Mouse (Mus musculus) stomach, embryonic 14.5 days (tissue): ENCODE measurements at regions not wholly inside any gene's neighbourhood (a gene's known extent, or its start where the extent isn't known, plus 50 kb on each side); places are given as distances from the start of the nearest gene placed in this dataset.

ENCODE experiments used
- ATAC-seq: fragments of 200-750 bp; cut with Nextera tagmentation; 2 replicates; pipeline ENCODE4 v1.8.0; 2017; ENCODE audit warnings: low read depth, moderate TSS enrichment; ENCODE audit not compliant: insufficient number of reproducible peaks, insufficient read depth, low FRiP score
- H3K27ac ChIP-seq: fragments of 300-500 bp; sonication (generic); 2 replicates; pipeline ENCODE4 v1.5.1; 2014; ENCODE audit warnings: mild to moderate bottlenecking, low read length, moderate library complexity, mixed read lengths
- H3K27me3 ChIP-seq: fragments of 300-500 bp; sonication (generic); 2 replicates; pipeline ENCODE4 v1.6.1; 2014; ENCODE audit warnings: low read length, control low read depth, mixed read lengths; ENCODE audit not compliant: control insufficient read depth, insufficient read depth
- H3K36me3 ChIP-seq: fragments of 300-500 bp; sonication (generic); 2 replicates; pipeline ENCODE4 v1.6.1; 2014; ENCODE audit warnings: mild to moderate bottlenecking, control low read depth, low read length, moderate library complexity, mixed read lengths; ENCODE audit not compliant: control insufficient read depth, insufficient read depth
- H3K4me1 ChIP-seq: fragments of 300-500 bp; sonication (generic); 2 replicates; pipeline ENCODE4 v1.6.1; 2014; ENCODE audit warnings: low read length, control low read depth, mixed read lengths; ENCODE audit not compliant: control insufficient read depth, insufficient read depth
- H3K4me2 ChIP-seq: fragments of 300-500 bp; sonication (generic); replicated peaks from 2 replicates; pipeline ENCODE4 v1.6.1; 2014; ENCODE audit warnings: low read depth, low read length, control low read depth
- H3K4me3 ChIP-seq: fragments of 300-500 bp; sonication (generic); 2 replicates; pipeline ENCODE4 v1.5.1; 2014; ENCODE audit warnings: low read depth, low read length, control low read depth
- H3K9ac ChIP-seq: fragments of 300-500 bp; sonication (generic); replicated peaks from 2 replicates; pipeline ENCODE4 v1.6.1; 2014; ENCODE audit warnings: low read depth, mild to moderate bottlenecking, control low read depth, low read length, moderate library complexity, mixed read lengths
- H3K9me3 ChIP-seq: fragments of 300-500 bp; sonication (generic); 2 replicates; pipeline ENCODE4 v1.6.1; 2016; ENCODE audit warnings: low read depth, low read length, control low read depth; ENCODE audit not compliant: control insufficient read depth
- WGBS: fragments of 180-500 bp; shearing (Covaris S2); extraction: QIAGEN DNeasy Blood & Tissue Kit; methylation state at CpG from one replicate; pipeline ENCODE4 v1.1.7; 2014; 5-methylcytosine and 5-hydroxymethylcytosine counted together

GRCm38 (mm10) chr6:93075011-93075410 lies 131.7 kb upstream of the Adamts9 start:
- ATAC-seq = no peak
- no peaks in the 10 kb centered on the region for H3K9me3 ChIP-seq
- H3K27ac ChIP-seq = no peak overlapping the region
- H3K4me3 ChIP-seq = no peak overlapping the region
- no peaks in the 10 kb centered on the region for H3K27me3 ChIP-seq
- WGBS = 80% methylated on average over 4 of the region's 4 CpGs
- H3K36me3 ChIP-seq = no peaks in the 10 kb centered on the region
- no peak overlapping the region for H3K9ac ChIP-seq
- H3K4me2 ChIP-seq = no peak overlapping the region
- H3K4me1 ChIP-seq = no peaks in the 10 kb centered on the region

DNA sequence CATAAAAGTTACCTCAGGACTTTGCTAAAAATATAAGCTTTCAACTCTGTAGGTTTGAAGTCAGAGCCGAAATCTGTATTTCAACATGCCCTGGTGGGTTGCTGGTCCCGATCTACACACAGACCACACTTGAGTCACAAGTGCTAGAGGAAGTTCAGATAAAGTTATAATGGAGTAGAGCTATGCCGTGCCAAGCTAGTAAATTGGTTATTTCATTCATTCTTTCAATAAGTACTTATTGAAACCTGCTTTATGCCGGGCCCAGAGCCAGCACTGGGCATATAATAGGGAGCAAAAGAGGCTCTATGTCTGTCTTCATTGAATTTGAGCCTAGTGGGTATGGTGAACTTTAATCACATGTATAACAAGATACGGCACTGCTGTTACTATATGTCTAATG lies 127.6 kb upstream of the Adamts9 start:
- no peak overlapping the region for H3K9ac ChIP-seq
- no peaks in the 10 kb centered on the region for H3K36me3 ChIP-seq
- no peaks in the 10 kb centered on the region for H3K27me3 ChIP-seq
- no peak overlapping the region for H3K27ac ChIP-seq
- no peak overlapping the region for H3K4me2 ChIP-seq
- no peak overlapping the region for H3K4me3 ChIP-seq
- 88% methylated on average over 5 of the region's 5 CpGs for WGBS
- ATAC-seq = no peak
- H3K4me1 ChIP-seq = peaks cover 10% of the 10 kb centered on the region; the same call in 1 of the 2 replicates
- no peaks in the 10 kb centered on the region for H3K9me3 ChIP-seq

DNA sequence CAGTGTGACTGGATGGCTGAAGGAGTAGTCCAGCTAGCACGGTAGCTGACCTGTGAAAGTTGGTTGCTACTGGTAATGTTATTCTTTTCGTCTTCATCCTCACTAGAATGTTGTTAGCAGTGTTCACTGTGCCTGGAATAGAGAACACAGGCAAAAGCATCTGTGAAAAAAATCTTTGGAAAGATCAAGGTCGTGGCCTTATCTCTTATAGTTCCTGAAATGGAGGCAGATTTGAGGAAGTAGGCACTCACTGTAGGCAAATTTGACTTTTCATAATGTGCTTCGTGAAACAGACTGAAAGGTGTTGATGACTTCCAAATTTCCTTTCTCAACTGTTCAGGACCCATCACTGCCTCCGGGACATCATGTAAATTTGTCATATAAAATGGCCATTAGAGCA lies 124.5 kb upstream of the Adamts9 start:
- ATAC-seq = no peak
- no peaks in the 10 kb centered on the region for H3K27me3 ChIP-seq
- H3K4me1 ChIP-seq = peaks cover 10% of the 10 kb centered on the region; the same call in 1 of the 2 replicates
- no peak overlapping the region for H3K27ac ChIP-seq
- no peak overlapping the region for H3K9ac ChIP-seq
- 87% methylated on average over 5 of the region's 5 CpGs for WGBS
- no peaks in the 10 kb centered on the region for H3K9me3 ChIP-seq
- no peak overlapping the region for H3K4me3 ChIP-seq
- no peaks in the 10 kb centered on the region for H3K36me3 ChIP-seq
- no peak overlapping the region for H3K4me2 ChIP-seq

DNA sequence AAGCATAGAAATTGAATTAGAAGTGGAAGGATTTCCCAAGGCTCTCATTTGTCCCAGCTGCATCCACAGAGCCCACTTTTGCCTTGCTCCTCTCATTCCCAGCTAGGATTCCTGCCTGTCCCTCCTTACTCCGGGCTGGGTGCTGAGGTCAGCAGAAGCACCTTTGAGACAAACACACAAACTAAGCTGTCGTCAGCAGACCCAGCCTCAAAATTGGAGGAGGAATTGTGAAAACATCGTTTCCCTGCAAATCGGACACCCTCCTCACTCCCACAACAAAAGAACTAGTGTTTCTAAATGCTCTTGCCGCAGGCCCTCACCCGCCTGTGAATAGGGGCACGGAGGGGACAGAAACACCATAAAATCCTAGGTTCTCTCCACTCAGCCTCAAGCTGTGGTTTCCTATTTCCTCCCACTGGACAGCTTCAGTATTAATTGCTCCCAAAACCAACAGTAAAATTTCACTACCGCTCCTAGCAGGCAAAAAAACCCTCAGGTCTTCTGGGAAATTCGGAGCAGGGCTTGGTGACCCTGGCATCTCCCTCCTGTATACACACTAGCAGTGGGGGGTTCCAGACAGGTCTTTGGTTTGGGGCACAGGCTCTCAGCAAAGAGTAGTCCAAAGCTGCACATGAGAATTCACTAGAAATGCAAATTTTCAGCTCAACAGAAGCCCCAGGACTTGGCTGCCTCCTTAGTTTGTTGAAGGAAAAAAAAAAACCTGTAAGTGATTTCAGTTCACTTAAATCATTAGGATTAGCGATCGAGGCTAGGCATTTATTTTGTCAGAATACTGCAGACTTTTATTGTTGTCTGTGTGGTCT lies 123.5 kb upstream of the Adamts9 start:
- Histone ChIP-seq H3K4me3 (no peak overlapping the region), H3K4me2 (0 out of 2 replicates have a peak overlapping the region, but pooled peaks have one; percentile 6), H3K36me3 (no peaks in the 10 kb centered on the region), H3K9ac (no peak overlapping the region), H3K4me1 (peaks cover 10% of the 10 kb centered on the region; the same call in 1 of the 2 replicates), H3K27ac (peak overlapping the region; percentile 6; the same call in 1 of the 2 replicates), H3K27me3 (no peaks in the 10 kb centered on the region), H3K9me3 (no peaks in the 10 kb centered on the region)
- ATAC-seq = no peak; the same call in 1 of the 2 replicates
- 31% methylated on average over 11 of the region's 11 CpGs for WGBS

DNA sequence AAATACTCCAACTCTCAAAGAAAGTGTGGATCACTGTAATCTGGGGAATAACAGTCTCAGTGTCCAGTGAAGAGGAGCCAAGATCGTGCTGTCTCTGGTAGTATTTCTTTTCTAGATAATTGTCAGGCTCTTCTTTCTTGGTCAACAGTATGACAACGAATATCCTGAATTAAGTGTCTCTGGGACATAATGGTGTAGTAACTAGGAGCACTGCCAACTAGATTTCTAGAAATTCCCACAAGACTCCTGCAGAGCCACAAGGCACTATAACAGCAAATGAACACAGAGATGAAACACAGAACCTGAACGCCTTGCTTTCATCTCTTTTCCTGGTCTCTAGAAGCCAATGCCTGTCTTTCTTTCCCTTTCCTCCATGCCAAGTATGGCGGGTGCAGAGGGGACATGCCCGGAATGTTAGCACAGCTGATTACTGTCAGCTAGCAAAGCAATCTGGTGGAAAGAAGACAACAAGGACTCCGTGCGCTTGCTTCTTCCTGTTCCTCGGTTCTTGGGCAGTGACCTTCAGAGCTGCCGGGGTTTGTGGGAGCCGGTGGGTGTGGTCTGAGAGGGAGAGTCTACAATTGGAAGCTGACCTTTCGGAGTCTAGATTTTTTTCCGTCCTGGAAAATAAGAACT lies 122.7 kb upstream of the Adamts9 start:
- H3K9ac ChIP-seq = no peak overlapping the region
- no peak overlapping the region for H3K4me3 ChIP-seq
- ATAC-seq = no peak
- H3K36me3 ChIP-seq = no peaks in the 10 kb centered on the region
- 0 out of 2 replicates have a peak overlapping the region, but pooled peaks have one; percentile 6 for H3K4me2 ChIP-seq
- H3K9me3 ChIP-seq = no peaks in the 10 kb centered on the region
- 57% methylated on average over 12 of the region's 12 CpGs for WGBS
- H3K27ac ChIP-seq = peak overlapping the region; percentile 3; the same call in 1 of the 2 replicates
- no peaks in the 10 kb centered on the region for H3K27me3 ChIP-seq
- peaks cover 10% of the 10 kb centered on the region; the same call in 1 of the 2 replicates for H3K4me1 ChIP-seq

- Histone ChIP-seq H3K27ac (no peak overlapping the region), H3K36me3 (no peaks in the 10 kb centered on the region), H3K4me3 (no peak overlapping the region), H3K27me3 (no peaks in the 10 kb centered on the region), H3K4me2 (no peak overlapping the region), H3K4me1 (peaks cover 10% of the 10 kb centered on the region; the same call in 1 of the 2 replicates), H3K9ac (no peak overlapping the region), H3K9me3 (no peaks in the 10 kb centered on the region)
- ATAC-seq = no peak
- WGBS = 60% methylated on average over 6 of the region's 6 CpGs
Observed at GRCm38 (mm10) chr6:93065366-93065765, 122.1 kb upstream of the Adamts9 start.

DNA sequence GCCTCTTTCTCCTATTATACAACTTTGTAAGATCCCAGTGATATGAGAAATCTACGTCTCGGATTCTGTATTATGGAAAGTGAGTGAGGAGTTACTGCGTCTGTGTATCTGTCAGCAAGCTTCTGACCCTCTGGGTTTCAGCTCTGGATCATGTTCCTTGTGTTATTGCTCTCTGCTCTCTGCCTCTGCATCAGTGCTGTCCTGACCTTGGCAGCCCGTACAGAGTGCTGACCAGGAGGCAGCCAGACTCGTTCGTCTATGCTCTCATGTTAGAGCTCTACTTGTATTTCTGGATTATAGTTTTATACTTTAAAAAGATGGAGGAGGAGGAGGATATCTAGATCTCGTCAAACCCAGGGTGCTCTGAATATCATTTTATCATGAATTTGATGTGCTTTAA lies 121.1 kb upstream of the Adamts9 start:
- no peak overlapping the region for H3K4me2 ChIP-seq
- H3K4me3 ChIP-seq = no peak overlapping the region
- no peaks in the 10 kb centered on the region for H3K9me3 ChIP-seq
- no peaks in the 10 kb centered on the region for H3K36me3 ChIP-seq
- H3K27me3 ChIP-seq = no peaks in the 10 kb centered on the region
- no peak overlapping the region for H3K9ac ChIP-seq
- ATAC-seq = no peak
- WGBS = 70% methylated on average over 7 of the region's 7 CpGs
- peaks cover 10% of the 10 kb centered on the region; the same call in 1 of the 2 replicates for H3K4me1 ChIP-seq
- no peak overlapping the region for H3K27ac ChIP-seq

GRCm38 (mm10) chr6:93061741-93062140 lies 118.4 kb upstream of the Adamts9 start:
- 80% methylated on average over 3 of the region's 3 CpGs for WGBS
- Histone ChIP-seq H3K9ac (no peak overlapping the region), H3K27me3 (no peaks in the 10 kb centered on the region), H3K4me2 (no peak overlapping the region), H3K4me3 (no peak overlapping the region), H3K27ac (no peak overlapping the region), H3K4me1 (peaks cover 7% of the 10 kb centered on the region; the same call in 1 of the 2 replicates), H3K36me3 (no peaks in the 10 kb centered on the region), H3K9me3 (no peaks in the 10 kb centered on the region)
- no peak for ATAC-seq
